Mouse (Mus musculus) kidney, embryonic 16.5 days (tissue): ENCODE measurements around the gene As3mt. TPM values are rescaled to one million over a fixed set of nuclear protein-coding genes. Genes with fewer than 3 reads are reported as not detected.
A peak's percentile ranks its signal among the peaks of the same experiment; 100 is the strongest.

Experiments
- ATAC-seq: fragments of 200-750 bp; cut with Nextera tagmentation; 2 replicates; pipeline ENCODE4 v1.8.0; 2017; ENCODE audit warnings: moderate TSS enrichment; ENCODE audit not compliant: low FRiP score, low TSS enrichment
- H3K27ac ChIP-seq: fragments of 300-500 bp; sonication (generic); 2 replicates; pipeline ENCODE4 v1.5.1; 2014; ENCODE audit warnings: low read length
- H3K27me3 ChIP-seq: fragments of 300-500 bp; sonication (generic); 2 replicates; pipeline ENCODE4 v1.6.1; 2014; ENCODE audit warnings: low read length, control low read depth, mixed read lengths; ENCODE audit not compliant: insufficient read depth
- H3K36me3 ChIP-seq: fragments of 300-500 bp; sonication (generic); 2 replicates; pipeline ENCODE4 v1.6.1; 2014; ENCODE audit warnings: low read length, control low read depth, mixed read lengths; ENCODE audit not compliant: insufficient read depth
- H3K4me1 ChIP-seq: fragments of 300-500 bp; sonication (generic); 2 replicates; pipeline ENCODE4 v1.6.1; 2014; ENCODE audit warnings: low read length, control low read depth, mixed read lengths; ENCODE audit not compliant: insufficient read depth
- H3K4me2 ChIP-seq: fragments of 300-500 bp; sonication (generic); replicated peaks from 2 replicates; pipeline ENCODE4 v1.6.1; 2014; ENCODE audit warnings: low read depth, low read length
- H3K4me3 ChIP-seq: fragments of 300-500 bp; sonication (generic); 2 replicates; pipeline ENCODE4 v1.5.1; 2014; ENCODE audit warnings: mild to moderate bottlenecking, low read length
- H3K9ac ChIP-seq: fragments of 300-500 bp; sonication (generic); replicated peaks from 2 replicates; pipeline ENCODE4 v1.6.1; 2014; ENCODE audit warnings: low read length
- H3K9me3 ChIP-seq: fragments of 300-500 bp; sonication (generic); 2 replicates; pipeline ENCODE4 v1.6.1; 2016; ENCODE audit warnings: low read length, control low read depth
- WGBS: fragments of 180-500 bp; shearing (Covaris S2); extraction: QIAGEN DNeasy Blood & Tissue Kit; methylation state at CpG from one replicate; pipeline ENCODE4 v1.1.7; 2014; 5-methylcytosine and 5-hydroxymethylcytosine counted together
- polyA plus RNA-seq: library from polyadenylated mRNA; unstranded; fragments of >200 nt; fragmentation: Nextera tagmentation; extraction: Ambion mirVana; gene quantifications from 2 replicates; pipeline ENCODE4 v1.2.1, GENCODE M21; 2015

Gene As3mt
- 54.8 and 57.0 TPM in 2 replicates for polyA plus RNA-seq

- Histone ChIP-seq H3K4me2 (peak within 1 kb of the TSS; percentile 84), H3K4me3 (peak within 1 kb of the TSS; percentile 54), H3K9me3 (no peaks in the 10 kb centered on the region), H3K27ac (peak within 1 kb of the TSS; percentile 49; the same call in 1 of the 2 replicates), H3K4me1 (peaks cover 19% of the 10 kb centered on the region), H3K9ac (peak within 1 kb of the TSS; percentile 74), H3K27me3 (peaks cover 3% of the 10 kb centered on the region; the same call in 1 of the 2 replicates), H3K36me3 (no peaks in the 10 kb centered on the region)
- 8% methylated on average over 31 of the region's 31 CpGs for WGBS
- peak; percentile 90 for ATAC-seq
These were observed at the start of gene As3mt for GRCm38 (mm10) chr19:46707296-46708151. TSS of gene As3mt (plus strand) at chr19:46707458.

DNA sequence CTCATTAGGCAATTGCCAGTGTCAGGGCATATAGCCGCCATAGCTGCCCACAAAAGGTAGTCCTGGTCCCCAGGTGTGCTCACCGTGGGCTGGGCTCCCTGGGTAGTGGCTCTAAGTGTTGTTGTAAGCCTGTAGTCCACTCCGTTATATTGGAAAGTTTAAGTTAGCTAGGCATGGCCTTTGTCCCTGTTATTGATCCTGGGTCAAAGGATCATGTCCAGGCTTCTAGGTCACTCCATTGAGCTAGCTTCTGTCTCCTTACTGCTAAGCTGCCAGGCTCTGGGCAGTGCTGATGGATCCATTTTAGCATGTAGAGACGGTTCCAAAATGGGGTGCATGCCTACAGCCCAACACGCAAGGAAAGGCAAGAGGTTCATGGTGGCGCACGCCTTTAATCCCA, 48.9 kb upstream of the As3mt start:
- Histone ChIP-seq H3K4me1 (0 out of 2 replicates have a peak, but pooled peaks cover 4% of the 10 kb centered on the region), H3K27ac (no peak overlapping the region), H3K4me3 (no peak overlapping the region), H3K9me3 (0 out of 2 replicates have a peak, but pooled peaks cover 2% of the 10 kb centered on the region), H3K27me3 (no peaks in the 10 kb centered on the region), H3K9ac (no peak overlapping the region), H3K36me3 (peaks cover 40% of the 10 kb centered on the region), H3K4me2 (no peak overlapping the region)
- 96% methylated on average over 7 of the region's 7 CpGs for WGBS
- ATAC-seq, result no peak

DNA sequence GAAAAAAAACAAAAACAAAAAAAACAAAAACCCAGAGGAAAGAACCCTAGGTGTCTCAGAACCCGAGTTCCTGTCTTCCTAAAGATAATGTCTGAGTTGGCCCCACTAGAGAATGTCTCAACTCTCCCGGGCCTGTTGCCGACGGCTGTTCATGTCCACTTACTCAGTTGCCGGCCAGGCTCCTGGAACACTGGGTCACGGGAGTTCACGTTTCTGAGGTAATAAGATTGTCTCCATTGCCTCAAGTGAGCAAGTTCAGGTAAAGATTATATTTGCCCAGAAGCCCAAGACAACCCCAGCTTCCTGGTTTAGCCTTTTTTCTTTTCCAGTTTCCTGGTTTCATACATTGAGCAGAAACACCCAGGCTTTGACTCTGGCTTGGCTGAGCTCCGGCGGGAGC, 48.4 kb upstream of the As3mt start:
- WGBS, result 81% methylated on average over 9 of the region's 9 CpGs
- Histone ChIP-seq H3K4me3 (no peak overlapping the region), H3K9me3 (0 out of 2 replicates have a peak, but pooled peaks cover 2% of the 10 kb centered on the region), H3K27ac (no peak overlapping the region), H3K4me1 (0 out of 2 replicates have a peak, but pooled peaks cover 4% of the 10 kb centered on the region), H3K9ac (no peak overlapping the region), H3K36me3 (peaks cover 35% of the 10 kb centered on the region), H3K27me3 (no peaks in the 10 kb centered on the region), H3K4me2 (no peak overlapping the region)
- ATAC-seq, result no peak

- Histone ChIP-seq H3K4me1 (0 out of 2 replicates have a peak, but pooled peaks cover 4% of the 10 kb centered on the region), H3K27ac (no peak overlapping the region), H3K27me3 (no peaks in the 10 kb centered on the region), H3K4me2 (no peak overlapping the region), H3K9ac (no peak overlapping the region), H3K36me3 (peaks cover 9% of the 10 kb centered on the region; the same call in 1 of the 2 replicates), H3K9me3 (0 out of 2 replicates have a peak, but pooled peaks cover 2% of the 10 kb centered on the region), H3K4me3 (no peak overlapping the region)
- no peak for ATAC-seq
- 24% methylated on average over 4 of the region's 4 CpGs for WGBS
These were observed 45.7 kb upstream of the As3mt start for GRCm38 (mm10) chr19:46661511-46661910.

DNA sequence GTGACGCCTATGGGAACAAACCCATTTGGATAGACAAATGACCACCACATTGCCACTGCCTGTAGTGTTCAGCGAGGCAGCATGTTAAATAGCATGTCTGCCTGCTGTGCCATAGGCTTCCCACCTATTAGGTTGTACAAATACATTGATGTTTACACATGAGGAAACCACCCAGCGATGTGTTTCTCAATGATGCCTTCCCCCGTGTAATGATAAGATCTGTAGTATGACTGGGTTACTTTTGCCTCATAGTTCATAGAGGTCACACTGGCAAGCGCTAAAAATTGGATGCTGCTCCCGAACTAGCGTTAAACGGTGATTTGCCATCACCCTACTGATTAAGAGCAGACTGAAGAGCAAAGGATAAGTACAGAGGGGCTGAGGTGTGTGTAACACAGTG, 45.0 kb upstream of the As3mt start:
- peaks cover 2% of the 10 kb centered on the region; the same call in 1 of the 2 replicates for H3K36me3 ChIP-seq
- no peak for ATAC-seq
- WGBS, result 71% methylated on average over 8 of the region's 8 CpGs

DNA sequence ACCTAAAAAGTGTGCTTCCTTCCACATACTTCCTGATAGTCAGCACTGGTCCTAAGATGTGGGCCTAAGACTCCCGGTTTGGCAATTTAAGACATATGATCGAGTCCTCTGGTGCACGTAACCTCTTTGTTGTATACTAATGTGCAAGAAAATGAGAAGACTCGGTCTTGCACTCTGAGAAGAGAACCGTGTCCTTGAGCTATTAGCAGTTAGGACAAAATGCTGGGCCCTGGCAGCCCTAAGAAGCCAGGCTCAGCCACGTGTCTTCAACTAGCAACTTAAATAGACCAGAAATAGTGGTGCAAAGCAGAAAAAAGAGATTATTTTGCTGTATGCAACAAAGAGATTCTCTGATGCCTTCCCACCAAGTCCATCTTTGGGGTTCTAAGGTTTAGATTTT, 44.5 kb upstream of the As3mt start:
- H3K27me3 ChIP-seq, result no peaks in the 10 kb centered on the region
- H3K9me3 ChIP-seq, result no peaks in the 10 kb centered on the region
- WGBS, result 71% methylated on average over 6 of the region's 6 CpGs
- no peak for ATAC-seq
- H3K4me2 ChIP-seq, result no peak overlapping the region
- 0 out of 2 replicates have a peak, but pooled peaks cover 4% of the 10 kb centered on the region for H3K4me1 ChIP-seq
- no peaks in the 10 kb centered on the region for H3K36me3 ChIP-seq
- H3K4me3 ChIP-seq, result no peak overlapping the region
- H3K9ac ChIP-seq, result no peak overlapping the region
- H3K27ac ChIP-seq, result no peak overlapping the region

More for the DNA sequence above, 45.0 kb upstream of the As3mt start:
- Histone ChIP-seq H3K4me2 (no peak overlapping the region), H3K9me3 (0 out of 2 replicates have a peak, but pooled peaks cover 2% of the 10 kb centered on the region), H3K9ac (no peak overlapping the region), H3K4me1 (0 out of 2 replicates have a peak, but pooled peaks cover 4% of the 10 kb centered on the region), H3K4me3 (no peak overlapping the region), H3K27ac (no peak overlapping the region), H3K27me3 (no peaks in the 10 kb centered on the region)

DNA sequence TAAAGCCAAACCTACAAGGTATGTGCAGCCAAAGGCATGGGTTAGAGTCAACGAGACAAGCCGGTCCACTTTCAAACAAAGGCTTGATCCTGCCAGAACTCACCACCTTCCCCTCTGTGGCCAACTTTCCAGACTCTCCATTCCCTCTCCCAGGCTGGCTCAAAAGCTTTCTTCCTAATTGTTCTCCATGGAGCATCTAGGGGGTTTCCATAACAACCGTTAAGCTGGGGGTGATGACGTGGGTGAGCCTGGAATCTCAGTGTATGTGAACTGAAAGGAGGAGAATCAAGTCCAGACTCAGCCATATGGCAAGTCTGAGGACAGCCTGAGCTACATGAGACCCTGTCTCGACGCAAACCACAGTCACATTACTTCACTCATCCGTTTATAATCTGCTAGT, 41.8 kb upstream of the As3mt start:
- ATAC-seq, result no peak
- 65% methylated on average over 7 of the region's 7 CpGs for WGBS
- Histone ChIP-seq H3K9ac (no peak overlapping the region), H3K9me3 (no peaks in the 10 kb centered on the region), H3K27me3 (no peaks in the 10 kb centered on the region), H3K4me3 (no peak overlapping the region), H3K36me3 (no peaks in the 10 kb centered on the region), H3K4me2 (no peak overlapping the region), H3K27ac (no peak overlapping the region), H3K4me1 (0 out of 2 replicates have a peak, but pooled peaks cover 4% of the 10 kb centered on the region)

GRCm38 (mm10) chr19:46667300-46667699, 40.0 kb upstream of the As3mt start:
- H3K4me1 ChIP-seq, result no peaks in the 10 kb centered on the region
- no peak overlapping the region for H3K27ac ChIP-seq
- no peak overlapping the region for H3K4me3 ChIP-seq
- H3K27me3 ChIP-seq, result no peaks in the 10 kb centered on the region
- no peaks in the 10 kb centered on the region for H3K36me3 ChIP-seq
- no peak overlapping the region for H3K9ac ChIP-seq
- no peak for ATAC-seq
- H3K9me3 ChIP-seq, result no peaks in the 10 kb centered on the region
- WGBS, result 45% methylated on average over 11 of the region's 11 CpGs
- no peak overlapping the region for H3K4me2 ChIP-seq

GRCm38 (mm10) chr19:46668263-46668662, 39.0 kb upstream of the As3mt start:
- H3K4me3 ChIP-seq, result no peak overlapping the region
- no peak overlapping the region for H3K4me2 ChIP-seq
- 85% methylated on average over 10 of the region's 10 CpGs for WGBS
- no peak overlapping the region for H3K9ac ChIP-seq
- no peaks in the 10 kb centered on the region for H3K4me1 ChIP-seq
- no peak overlapping the region for H3K27ac ChIP-seq
- ATAC-seq, result no peak
- no peaks in the 10 kb centered on the region for H3K36me3 ChIP-seq
- H3K9me3 ChIP-seq, result no peaks in the 10 kb centered on the region
- H3K27me3 ChIP-seq, result no peaks in the 10 kb centered on the region

GRCm38 (mm10) chr19:46669802-46670201, 37.5 kb upstream of the As3mt start:
- H3K4me2 ChIP-seq, result no peak overlapping the region
- H3K9me3 ChIP-seq, result no peaks in the 10 kb centered on the region
- no peak overlapping the region for H3K9ac ChIP-seq
- H3K36me3 ChIP-seq, result no peaks in the 10 kb centered on the region
- H3K4me3 ChIP-seq, result no peak overlapping the region
- H3K4me1 ChIP-seq, result no peaks in the 10 kb centered on the region
- H3K27ac ChIP-seq, result no peak overlapping the region
- H3K27me3 ChIP-seq, result no peaks in the 10 kb centered on the region
- ATAC-seq, result no peak
- WGBS, result 91% methylated on average over 5 of the region's 5 CpGs
